Mouse (Mus musculus) liver, embryonic 14.5 days (tissue): ENCODE measurements around the gene Meis3. TPM values are rescaled to one million over a fixed set of nuclear protein-coding genes. Genes with fewer than 3 reads are reported as not detected.

ENCODE experiments used
- ATAC-seq: fragments of 200-750 bp; cut with Nextera tagmentation; 2 replicates; pipeline ENCODE4 v1.8.0; 2017; ENCODE audit warnings: moderate number of reproducible peaks, mild to moderate bottlenecking, moderate library complexity; ENCODE audit not compliant: insufficient read depth
- DNase-seq, 3 experiments: peaks; one replicate each; pipeline ENCODE4 v3.0.0-alpha.2; 2012 to 2013; ENCODE audit warnings: low read depth in 3 of 3, low spot score in 3 of 3
- H3K27ac ChIP-seq: fragments of 300-500 bp; sonication (generic); 2 replicates; pipeline ENCODE4 v1.5.1; 2014; ENCODE audit warnings: moderate library complexity, mild to moderate bottlenecking, control low read depth, inconsistent platforms
- H3K27me3 ChIP-seq: fragments of 300-500 bp; sonication (generic); 2 replicates; pipeline ENCODE4 v1.6.1; 2014; ENCODE audit warnings: mild to moderate bottlenecking, low read length, moderate library complexity; ENCODE audit not compliant: control insufficient read depth, insufficient read depth
- H3K36me3 ChIP-seq: fragments of 300-500 bp; sonication (generic); replicated peaks from 2 replicates; pipeline ENCODE4 v1.6.1; 2014; ENCODE audit warnings: low read depth; ENCODE audit not compliant: control insufficient read depth, insufficient read depth
- H3K4me1 ChIP-seq, 2 experiments: fragments of 200-500 bp in 1 of 2; fragments of 300-500 bp in 1 of 2; sonication (generic) in 1 of 2; replicated peaks; 2 replicates each; pipeline ENCODE4 v1.6.1; 2012 to 2014; ENCODE audit warnings: antibody characterized with exemption in 1 of 2, inconsistent platforms in 1 of 2, low read length in 1 of 2; ENCODE audit not compliant: control insufficient read depth in 2 of 2, insufficient read depth in 2 of 2
- H3K4me2 ChIP-seq: fragments of 300-500 bp; sonication (generic); 2 replicates; pipeline ENCODE4 v1.6.1; 2014; ENCODE audit warnings: low read depth, mild to moderate bottlenecking, control low read depth, moderate library complexity
- H3K4me3 ChIP-seq, 2 experiments: fragments of 200-500 bp in 1 of 2; fragments of 300-500 bp in 1 of 2; sonication (generic) in 1 of 2; 2 replicates each; pipeline ENCODE4 v1.5.1; 2012 to 2014; ENCODE audit warnings: low read depth in 2 of 2, low read length in 2 of 2, mild to moderate bottlenecking in 2 of 2, control low read depth in 1 of 2, inconsistent platforms in 1 of 2, moderate library complexity in 1 of 2; ENCODE audit not compliant: insufficient read depth in 1 of 2
- H3K9ac ChIP-seq: fragments of 300-500 bp; sonication (generic); replicated peaks from 2 replicates; pipeline ENCODE4 v1.6.1; 2014; ENCODE audit warnings: mild to moderate bottlenecking, control low read depth, moderate library complexity
- H3K9me3 ChIP-seq: fragments of 300-500 bp; sonication (generic); 2 replicates; pipeline ENCODE4 v1.6.1; 2016; ENCODE audit warnings: low read length, mixed read lengths; ENCODE audit not compliant: control insufficient read depth
- CTCF ChIP-seq: IDR thresholded peaks from 2 replicates; pipeline ENCODE4 v1.5.1; 2016; ENCODE audit warnings: antibody characterized with exemption, low read depth, control low read depth
- EP300 ChIP-seq: IDR thresholded peaks from 2 replicates; pipeline ENCODE4 v1.6.1; 2016; ENCODE audit warnings: antibody characterized with exemption, low read depth
- WGBS: fragments of 180-500 bp; shearing (Covaris S2); extraction: QIAGEN DNeasy Blood & Tissue Kit; methylation state at CpG from one replicate; pipeline ENCODE4 v1.1.7; 2014; ENCODE audit not compliant: insufficient replicate concordance; 5-methylcytosine and 5-hydroxymethylcytosine counted together
- polyA plus RNA-seq, 2 experiments: library from polyadenylated mRNA; depleted of rRNA in 1 of 2; stranded (reverse) in 1 of 2; unstranded in 1 of 2; fragments of >200 nt; fragmentation: Nextera tagmentation in 1 of 2; extraction: Ambion mirVana in 1 of 2; gene quantifications; 2 replicates each; pipeline versions ENCODE4 v1.2.1 to v1.2.3; 2012 to 2014

The Meis3 gene
- polyA plus RNA-seq, 2 experiments = 0.70 to 1.2 TPM

DNA sequence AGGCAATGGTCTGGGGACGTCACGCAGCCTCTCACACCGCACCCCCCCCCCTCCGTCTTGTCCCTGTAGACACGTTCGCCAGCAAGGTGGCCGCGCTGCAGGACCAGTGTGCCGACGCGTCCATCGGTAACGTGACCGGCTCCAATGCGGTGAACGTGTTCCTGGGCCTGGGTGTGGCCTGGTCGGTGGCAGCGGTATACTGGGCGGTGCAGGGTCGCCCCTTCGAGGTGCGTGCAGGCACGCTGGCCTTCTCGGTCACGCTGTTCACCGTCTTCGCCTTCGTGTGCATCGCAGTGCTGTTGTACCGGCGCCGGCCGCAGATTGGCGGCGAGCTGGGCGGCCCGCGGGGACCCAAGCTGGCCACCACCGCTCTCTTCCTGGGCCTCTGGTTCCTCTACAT, 16.2 kb upstream of the Meis3 start:
- H3K27ac ChIP-seq = no peak overlapping the region

GRCm38 (mm10) chr7:16160702-16161101, 14.2 kb upstream of the Meis3 start:
- 34% methylated on average over 3 of the region's 3 CpGs for WGBS
- Histone ChIP-seq H3K4me3 (no peak overlapping the region), H3K27ac (no peak overlapping the region), H3K9ac (no peak overlapping the region), H3K36me3 (no peaks in the 10 kb centered on the region), H3K4me2 (no peak overlapping the region), H3K9me3 (no peaks in the 10 kb centered on the region), H3K4me1 (no peaks in the 10 kb centered on the region), H3K27me3 (peaks cover 17% of the 10 kb centered on the region)
- TF ChIP-seq CTCF (no peak), EP300 (no peak)
- ATAC-seq (no peak), DNase-seq (peak; percentile 10 to 41 (median 12))

More for the DNA sequence above, 16.2 kb upstream of the Meis3 start:
- 14% methylated on average over 39 of the region's 39 CpGs for WGBS
- Histone ChIP-seq H3K4me2 (no peak overlapping the region), H3K4me1 (no peaks in the 10 kb centered on the region), H3K4me3 (no peak overlapping the region), H3K27me3 (peaks cover 17% of the 10 kb centered on the region), H3K9ac (no peak overlapping the region), H3K36me3 (no peaks in the 10 kb centered on the region), H3K9me3 (no peaks in the 10 kb centered on the region)
- ATAC-seq (no peak), DNase-seq (no peak)
- TF ChIP-seq EP300 (no peak), CTCF (no peak)

DNA sequence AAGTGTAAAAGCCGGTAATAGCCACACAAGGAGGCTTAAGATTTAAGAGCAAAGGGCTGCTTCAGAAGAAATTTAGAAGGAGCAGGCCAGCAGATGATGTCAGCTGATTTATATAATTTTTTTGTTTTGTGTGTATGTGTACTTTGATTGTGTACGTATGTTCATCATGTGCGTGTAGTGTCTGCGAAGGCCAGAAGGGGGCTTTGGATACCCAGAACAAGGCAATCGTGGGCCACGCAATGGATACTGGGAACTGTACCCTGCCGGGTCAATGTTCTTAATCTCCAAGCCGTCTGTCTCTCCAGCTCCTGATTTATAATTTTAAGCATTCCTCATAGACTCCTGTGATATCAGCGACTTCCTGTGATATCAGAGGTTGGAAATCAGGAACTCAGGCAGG, 13.6 kb upstream of the Meis3 start:
- no peak overlapping the region for H3K27ac ChIP-seq
- H3K4me1 ChIP-seq = no peaks in the 10 kb centered on the region
- TF ChIP-seq CTCF = no peak
- TF ChIP-seq EP300 = no peak
- H3K4me3 ChIP-seq = no peak overlapping the region
- ATAC-seq = no peak
- H3K4me2 ChIP-seq = no peak overlapping the region
- no peaks in the 10 kb centered on the region for H3K36me3 ChIP-seq
- peaks cover 17% of the 10 kb centered on the region for H3K27me3 ChIP-seq
- H3K9ac ChIP-seq = no peak overlapping the region
- H3K9me3 ChIP-seq = no peaks in the 10 kb centered on the region
- 81% methylated on average over 9 of the region's 9 CpGs for WGBS
- no peak for DNase-seq

DNA sequence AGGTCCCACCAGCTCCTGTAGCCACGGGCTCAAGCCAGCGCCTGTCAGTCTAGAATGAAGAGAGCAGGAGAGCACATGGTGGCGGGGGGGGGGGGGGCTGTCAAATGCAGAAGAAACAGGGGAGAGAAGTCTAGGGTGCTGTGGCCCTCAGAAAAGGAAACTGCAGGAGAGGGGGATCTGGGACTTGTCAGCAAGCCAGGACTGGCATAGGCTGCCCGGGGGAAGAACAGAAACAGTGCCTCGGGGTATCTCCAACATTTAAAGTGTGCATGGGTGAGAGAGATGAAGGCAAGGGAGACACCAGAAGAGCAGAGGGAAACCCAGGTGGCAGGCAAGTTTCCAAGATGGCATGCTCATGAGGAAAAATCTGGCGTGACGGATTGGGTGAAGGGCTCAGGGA, 12.9 kb upstream of the Meis3 start:
- Histone ChIP-seq H3K4me3 (no peak overlapping the region), H3K9me3 (no peaks in the 10 kb centered on the region), H3K27ac (no peak overlapping the region), H3K4me1 (no peaks in the 10 kb centered on the region), H3K27me3 (peaks cover 17% of the 10 kb centered on the region), H3K9ac (no peak overlapping the region), H3K36me3 (no peaks in the 10 kb centered on the region), H3K4me2 (no peak overlapping the region)
- no peak for ATAC-seq
- 57% methylated on average over 7 of the region's 7 CpGs for WGBS
- TF ChIP-seq CTCF (no peak), EP300 (no peak)
- DNase-seq = no peak

- DNase-seq = no peak
- 20% methylated on average over 1 of the region's 1 CpGs for WGBS
- Histone ChIP-seq H3K4me1 (no peaks in the 10 kb centered on the region), H3K4me3 (no peak overlapping the region), H3K27ac (no peak overlapping the region), H3K4me2 (no peak overlapping the region), H3K27me3 (peaks cover 18% of the 10 kb centered on the region), H3K36me3 (no peaks in the 10 kb centered on the region), H3K9ac (no peak overlapping the region), H3K9me3 (no peaks in the 10 kb centered on the region)
- no peak for ATAC-seq
- TF ChIP-seq CTCF (no peak), EP300 (no peak)
These were observed 2.7 kb upstream of the Meis3 start for GRCm38 (mm10) chr7:16172141-16172581.
